Mouse (Mus musculus) layer of hippocampus, adult 18-20 months (tissue): ENCODE measurements around the gene Cdk5r1. TPM values are rescaled to one million over a fixed set of nuclear protein-coding genes. Genes with fewer than 3 reads are reported as not detected.

Source experiments
- DNase-seq, 2 experiments: peaks; one replicate each; pipeline ENCODE4 v3.0.0; 2022; ENCODE audit warnings: low spot score in 2 of 2
- total RNA-seq, 2 experiments: library from RNA; stranded (reverse); gene quantifications; 2 replicates each; pipeline ENCODE4 v1.2.3; 2021

Cdk5r1 gene
- total RNA-seq, 2 experiments from 2014 or later, result 228 to 244 TPM

DNA sequence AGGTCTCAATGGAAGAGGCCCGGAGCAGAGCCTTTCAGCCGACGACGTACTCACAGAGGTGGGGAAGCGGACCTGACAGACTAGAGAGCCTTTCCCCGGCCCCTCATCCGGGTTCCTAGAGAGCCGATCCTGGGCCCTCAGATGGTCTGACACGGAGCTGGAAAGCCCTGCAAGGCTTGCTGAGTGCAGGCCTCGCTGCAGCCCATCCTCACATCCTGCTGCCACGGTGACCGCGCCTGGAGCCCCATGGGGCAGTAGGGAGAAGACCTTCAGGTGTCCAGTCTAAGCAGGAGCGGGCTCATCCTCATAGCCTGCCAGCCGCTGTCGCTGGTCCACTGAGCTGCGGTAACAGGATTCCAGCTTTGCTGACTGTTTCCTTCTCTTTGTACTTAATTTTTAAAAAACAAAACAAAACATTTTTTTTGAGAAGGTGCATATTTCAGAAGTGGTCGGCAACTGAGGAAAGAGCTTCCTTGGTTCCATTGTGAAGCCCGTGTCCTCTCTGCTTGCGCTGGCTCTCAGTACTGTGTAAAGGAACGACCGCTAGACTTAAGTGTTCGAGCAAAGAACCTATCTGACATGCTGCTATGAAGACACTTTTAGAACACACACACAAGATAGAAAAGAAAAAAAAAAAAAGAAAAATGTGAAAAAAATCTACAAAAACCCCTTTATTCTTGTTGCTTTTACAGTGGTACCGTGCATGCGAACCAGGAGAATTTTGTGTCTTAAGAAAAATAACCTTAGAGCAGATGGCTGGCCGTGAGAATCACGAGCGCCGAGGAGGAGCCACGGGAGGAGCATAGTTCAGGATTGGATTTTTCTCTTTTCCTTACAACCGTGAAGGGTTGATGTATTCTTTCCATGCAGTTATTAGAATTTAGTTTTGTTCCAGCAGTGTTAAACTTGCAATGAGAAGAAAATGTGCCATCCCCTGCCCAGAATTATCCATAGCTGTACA lies 3.4 kb downstream of the Cdk5r1 start:
- peak in 1 of 2 experiments; percentile 40 for DNase-seq

DNA sequence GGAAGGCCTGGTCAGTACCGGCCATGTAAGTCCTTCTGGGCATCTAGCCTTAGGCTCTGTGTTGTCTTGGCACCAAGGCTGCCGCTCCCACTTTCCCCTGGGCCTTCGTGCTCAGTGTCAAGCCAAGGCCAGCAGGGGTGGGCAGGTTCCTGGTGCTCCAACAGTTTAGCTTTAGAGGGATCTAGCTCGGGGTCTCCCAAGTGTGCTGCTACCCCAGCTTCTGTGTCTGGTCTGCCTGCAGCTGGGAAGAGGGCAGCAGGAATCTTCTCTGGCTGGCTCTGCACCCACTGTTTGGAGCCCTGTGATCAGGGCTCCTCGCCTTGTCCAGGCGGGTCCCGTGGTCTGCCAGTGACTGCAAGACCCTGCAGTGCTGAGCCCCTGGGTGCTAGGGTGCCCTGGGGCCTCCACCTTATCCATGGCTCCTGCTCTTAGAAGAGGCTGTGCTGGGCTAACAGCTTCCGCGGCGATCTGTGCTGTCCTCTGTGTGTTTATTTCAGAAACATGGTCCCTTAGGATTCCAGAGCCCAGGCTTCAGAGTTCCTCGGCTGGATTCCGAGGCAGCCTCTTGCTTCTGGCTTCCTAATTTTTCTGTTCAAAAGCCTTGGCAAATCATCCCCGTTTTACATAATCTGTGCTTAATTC lies 4.7 kb downstream of the Cdk5r1 start:
- DNase-seq, result peak in 1 of 2 experiments; percentile 48

DNA sequence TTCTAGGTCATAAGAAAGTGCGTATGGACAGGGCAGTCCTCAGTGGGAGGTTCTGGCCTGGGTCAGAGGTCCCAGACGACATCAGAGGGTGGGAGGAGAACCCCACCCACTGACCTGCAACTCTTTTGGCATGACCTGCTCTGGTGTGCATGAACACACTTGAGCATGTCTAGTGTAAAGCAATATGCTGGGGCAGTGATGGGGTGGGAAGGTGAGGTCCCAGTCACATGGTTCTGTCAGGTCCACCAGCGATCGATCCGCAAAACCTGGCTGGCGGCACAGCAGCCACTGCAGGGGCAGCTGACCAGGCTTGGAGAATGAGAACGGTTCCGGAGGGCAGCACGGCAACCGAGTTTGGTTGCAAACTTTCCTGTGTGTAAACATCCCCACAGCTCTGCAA lies 5.5 kb downstream of the Cdk5r1 start:
- peak in 1 of 2 experiments; percentile 19 for DNase-seq

DNA sequence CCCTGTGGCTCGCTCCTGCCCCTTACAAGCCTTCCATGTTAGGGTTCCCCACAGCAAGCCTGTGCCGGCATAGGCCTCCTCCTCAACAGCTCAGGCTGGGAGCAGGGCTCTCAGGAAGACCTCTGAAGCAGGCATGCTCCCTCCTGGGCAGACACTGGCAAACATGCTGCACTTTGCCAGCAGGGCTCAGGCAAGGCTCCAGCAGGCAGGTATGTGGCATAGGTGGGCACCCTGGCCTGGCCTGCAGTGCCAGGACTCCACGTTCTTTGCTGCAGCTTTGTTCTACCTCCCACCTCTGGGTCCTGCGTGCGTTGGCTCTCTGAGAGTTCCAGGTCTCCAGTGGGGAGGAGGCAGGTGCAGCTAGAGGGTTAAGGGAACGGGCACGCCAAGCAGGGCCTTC lies 6.1 kb downstream of the Cdk5r1 start:
- peak in 1 of 2 experiments; percentile 45 for DNase-seq

DNA sequence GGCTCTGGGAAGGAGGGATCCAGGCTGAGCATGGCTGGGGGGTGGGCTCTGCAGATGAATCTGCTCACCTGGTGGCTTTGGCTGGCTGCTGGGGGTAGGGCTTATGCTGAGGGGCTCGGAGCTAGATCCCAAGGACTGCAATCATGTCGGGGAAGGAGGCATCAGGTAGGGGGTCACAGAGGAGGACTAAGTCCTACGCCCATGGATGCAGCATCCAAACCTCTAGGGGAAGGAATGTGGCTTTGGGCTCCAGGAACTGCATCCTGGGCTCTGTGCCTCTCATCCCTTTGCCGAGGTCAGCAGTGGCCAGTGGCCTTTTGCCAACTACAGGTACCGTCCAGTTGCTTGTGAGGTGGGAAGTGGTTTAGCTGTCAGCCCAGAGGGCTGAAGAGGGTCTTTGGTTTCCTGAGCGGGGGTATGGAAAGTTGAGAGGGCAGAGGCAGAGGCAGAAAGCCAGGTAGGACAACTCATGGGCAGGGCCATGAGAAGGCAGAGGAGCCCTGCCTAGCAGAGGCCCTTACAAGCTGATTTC lies 6.8 kb downstream of the Cdk5r1 start:
- DNase-seq, result no peak

DNA sequence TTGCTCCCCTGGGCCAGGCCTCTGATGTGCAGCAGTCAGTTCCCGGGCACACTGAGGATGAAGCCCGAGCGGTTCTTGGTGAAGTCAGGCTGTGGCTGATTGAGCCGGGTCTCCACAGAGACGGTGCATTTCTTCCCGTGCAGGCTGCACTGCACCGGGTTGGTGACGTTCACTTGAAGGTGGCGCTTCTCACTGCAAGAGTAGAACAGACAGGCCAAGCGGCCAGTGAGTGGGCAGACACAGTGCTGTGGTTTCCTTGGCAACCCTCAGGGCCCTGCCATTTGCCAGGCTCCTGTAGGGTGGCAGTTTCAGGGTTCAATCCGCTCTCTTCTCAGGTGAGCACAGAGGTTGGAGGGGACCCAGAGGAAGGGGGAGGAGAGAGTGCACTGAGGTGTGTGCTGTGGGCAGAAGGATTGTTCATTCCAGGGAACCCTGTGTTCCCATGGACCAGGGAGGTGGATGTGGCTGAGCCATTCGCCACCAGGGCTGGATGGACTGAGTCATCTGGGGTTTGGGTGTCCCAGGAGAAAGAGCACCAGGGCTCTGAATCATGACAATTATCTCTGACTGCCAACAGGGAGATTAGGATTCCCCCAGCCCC lies 7.5 kb downstream of the Cdk5r1 start:
- DNase-seq, result peak; percentile 79 to 86

DNA sequence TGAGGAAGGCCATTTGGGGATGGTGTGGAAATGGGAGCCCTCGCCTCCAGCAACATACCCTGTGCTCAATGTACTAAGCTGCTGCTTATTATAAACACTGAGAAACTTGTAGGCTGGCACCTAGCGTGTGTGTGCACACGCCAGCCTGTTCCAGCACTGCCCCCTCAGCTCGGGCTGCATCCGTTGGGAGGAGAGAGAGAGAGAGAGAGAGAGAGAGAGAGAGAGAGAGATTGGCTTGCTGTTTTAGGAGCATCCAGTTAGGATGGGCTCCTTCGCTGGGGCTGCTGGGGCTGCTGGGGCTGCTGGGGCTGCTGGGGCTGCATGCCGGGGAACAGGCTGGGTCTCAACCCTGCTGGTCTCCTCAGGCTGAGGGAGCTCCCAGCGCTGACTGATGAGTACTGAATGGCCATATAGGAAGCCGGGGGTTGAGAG lies 8.3 kb downstream of the Cdk5r1 start:
- peak; percentile 36 to 62 for DNase-seq

DNA sequence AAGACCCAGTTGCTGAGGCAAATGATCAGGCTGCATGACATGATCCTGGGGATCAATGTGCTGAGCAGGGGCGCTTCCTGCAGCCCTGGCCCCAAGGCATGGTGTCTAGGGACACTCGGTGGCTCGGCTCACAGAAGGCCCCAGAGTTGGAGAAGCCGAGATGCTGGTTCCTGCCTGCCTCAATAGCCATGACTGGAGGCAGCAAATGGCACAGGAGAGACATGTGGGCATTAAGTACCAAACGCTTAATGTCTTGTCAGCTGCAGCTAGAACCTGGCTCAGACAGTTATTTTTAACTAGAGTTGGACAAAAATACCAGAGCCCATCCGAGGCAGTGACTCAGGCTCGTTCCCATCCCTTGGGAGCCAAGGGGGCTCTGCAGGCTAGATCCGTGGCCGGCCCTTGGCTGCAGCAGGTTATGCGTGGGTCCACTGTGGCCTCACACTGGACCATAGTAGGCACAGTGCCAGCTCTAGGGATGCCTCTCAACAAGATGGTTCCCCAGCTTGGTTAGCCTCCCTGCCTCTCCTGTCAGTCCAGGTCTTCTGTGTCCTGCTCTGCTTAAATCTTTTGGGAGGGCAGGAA lies 8.9 kb downstream of the Cdk5r1 start:
- peak in 1 of 2 experiments; percentile 50 for DNase-seq

DNA sequence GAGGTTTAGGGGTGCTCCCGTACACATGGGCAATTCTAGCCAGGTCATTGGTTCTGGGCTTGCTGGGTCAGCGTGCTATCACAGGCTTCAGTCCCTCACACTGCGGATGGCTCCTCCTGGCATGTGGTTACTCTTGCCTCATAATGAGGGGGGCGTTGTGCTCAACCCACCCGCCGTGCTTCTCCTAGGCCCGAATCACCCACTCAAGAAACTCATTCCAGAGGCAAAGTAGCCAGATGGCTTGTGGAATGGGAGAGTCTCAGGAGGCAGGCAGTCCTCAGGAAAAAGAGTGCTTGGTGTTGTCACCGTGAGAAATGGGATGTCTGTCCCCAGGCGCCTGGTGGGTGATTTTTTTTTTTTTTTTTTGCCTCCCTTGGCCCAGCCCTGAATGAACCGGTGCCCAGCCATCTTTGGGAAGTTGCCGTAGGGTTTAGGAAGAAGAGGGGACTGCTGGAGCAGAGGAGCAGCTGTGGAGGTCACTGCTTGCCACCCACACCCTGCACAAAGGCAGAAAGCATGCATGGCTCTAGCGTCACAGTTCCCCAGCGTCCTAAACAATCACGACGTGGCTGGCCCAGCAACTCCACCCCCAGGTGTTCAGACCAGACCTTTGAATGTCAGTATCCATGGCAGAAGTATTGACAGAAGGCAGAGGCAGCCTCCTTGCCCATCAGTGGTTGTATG lies 11.2 kb downstream of the Cdk5r1 start:
- DNase-seq, result peak in 1 of 2 experiments; percentile 42

DNA sequence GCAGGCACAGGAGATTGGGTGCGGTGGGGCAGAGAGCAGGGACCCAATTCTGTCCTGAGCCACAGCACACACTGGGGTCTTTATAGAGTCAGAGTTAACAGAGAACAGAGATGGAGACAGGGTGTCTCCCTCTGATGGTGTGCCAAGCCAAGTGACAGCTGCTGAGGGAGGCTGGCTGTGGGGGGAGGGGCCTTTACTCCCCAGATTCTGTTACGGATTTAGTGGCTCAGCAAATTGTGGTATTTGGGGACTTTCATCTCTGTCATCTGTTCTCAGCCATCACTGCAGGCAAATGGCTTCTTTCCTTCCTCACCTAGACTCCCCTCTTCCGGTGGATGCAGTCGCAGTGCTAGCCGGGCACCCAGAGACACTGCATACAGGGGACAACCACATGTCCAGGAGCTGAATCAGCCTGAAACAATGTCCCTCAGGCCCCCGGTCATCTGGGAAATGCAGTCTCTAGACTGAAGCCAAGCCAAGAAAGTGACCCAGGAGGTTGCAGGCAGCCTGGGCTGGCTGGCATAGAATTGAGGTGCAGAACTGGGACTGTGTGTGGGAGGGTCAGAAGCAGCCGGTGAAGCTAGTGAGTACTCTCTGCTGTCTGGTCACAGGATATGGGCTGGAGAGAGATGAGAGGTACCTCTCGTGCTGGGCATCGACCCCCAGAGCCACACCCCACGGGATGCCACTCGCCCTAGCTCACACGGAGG lies 12.5 kb downstream of the Cdk5r1 start:
- DNase-seq, result peak; percentile 78 to 91

DNA sequence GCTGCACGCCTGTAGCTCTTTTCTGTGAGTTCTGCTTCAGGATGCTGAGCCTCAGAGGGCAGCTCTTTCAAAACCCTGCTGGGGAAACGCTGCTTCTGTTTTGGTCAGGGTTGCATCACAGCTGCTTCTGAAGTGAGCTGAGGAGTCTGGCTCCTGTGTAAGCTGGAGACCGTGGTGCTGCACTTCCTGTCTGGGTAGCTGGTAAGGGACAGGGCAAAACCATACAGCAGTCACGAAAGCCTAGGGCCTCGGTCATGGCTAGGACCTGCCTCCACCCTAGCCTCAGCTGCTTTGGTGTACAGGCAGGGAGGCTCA lies 13.0 kb downstream of the Cdk5r1 start:
- DNase-seq, result no peak

DNA sequence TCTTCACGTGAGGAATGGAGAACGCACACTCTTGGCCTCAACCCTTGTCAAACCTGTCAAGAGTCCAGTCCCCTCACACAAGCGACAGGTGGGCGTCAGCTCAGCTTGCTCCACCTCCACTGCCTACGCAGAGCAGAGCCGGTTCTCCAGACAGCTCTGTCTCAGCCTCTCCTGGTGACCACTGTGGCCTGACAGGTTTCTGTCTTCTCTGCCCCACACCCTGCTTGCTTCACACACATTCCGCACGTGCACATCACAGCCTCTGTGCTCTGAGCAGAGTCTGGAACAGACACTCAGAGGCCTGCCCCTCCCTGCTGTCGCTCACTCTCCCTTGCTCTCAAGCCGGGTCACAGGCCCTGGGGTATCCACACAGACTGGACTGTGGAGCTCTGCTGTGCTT lies 14.0 kb downstream of the Cdk5r1 start:
- no peak for DNase-seq

DNA sequence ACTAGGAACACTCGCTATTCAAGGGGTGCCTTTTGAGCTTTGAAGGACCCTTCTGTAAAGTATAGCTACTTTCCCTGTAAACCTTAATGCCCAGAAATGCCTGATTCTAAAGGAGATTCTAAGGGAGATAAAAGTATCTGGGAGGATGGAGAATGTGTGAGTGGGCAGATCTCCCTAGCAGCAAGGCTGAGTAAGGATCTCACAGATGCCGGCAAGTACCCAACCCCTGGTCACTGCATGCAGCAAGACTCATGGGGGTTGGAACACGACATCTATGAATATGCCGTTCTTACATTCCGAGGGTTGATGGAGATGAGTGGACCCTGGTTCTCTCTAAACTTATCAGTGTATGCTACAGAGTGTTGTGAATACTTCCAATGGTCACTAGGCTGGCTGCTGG lies 16.4 kb downstream of the Cdk5r1 start:
- DNase-seq, result no peak

DNA sequence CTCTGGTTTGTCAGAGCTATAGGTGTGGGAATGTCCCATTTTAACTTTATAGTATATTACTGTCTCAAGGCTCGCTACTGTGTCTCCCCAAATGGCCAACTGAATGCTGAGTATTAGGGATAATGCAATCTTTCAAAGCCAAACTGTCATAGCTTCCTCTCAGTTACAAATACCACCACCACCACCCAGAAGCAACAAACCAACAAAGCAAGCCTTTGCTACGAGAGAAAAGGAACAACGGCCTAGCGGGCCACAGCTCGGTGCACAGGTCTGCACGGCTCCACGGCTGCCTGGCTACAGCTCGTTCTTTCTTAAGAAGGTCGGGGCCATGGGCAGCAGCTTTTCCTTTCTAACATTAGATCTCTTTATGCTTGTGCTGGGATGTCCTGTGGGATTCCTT lies 18.0 kb downstream of the Cdk5r1 start:
- DNase-seq, result no peak

DNA sequence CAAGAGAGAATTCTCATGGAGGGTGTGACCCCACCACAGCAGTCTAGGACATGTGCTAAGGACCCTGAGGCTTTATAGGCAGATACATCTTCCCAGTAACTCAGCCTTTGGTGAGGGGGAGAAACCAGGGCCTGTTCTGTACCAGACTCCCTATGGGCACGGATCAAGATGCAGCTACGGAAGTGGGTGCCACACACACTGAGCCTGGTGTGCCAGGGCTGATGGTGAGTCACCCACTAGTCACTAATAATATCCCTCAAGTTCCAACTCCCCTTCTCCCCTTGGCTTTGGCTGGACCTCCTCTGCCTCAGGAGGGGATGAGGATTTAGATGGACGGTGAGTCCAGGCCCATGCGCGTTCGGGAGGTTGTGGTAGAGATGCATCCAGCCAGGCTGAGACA lies 19.1 kb downstream of the Cdk5r1 start:
- no peak for DNase-seq

DNA sequence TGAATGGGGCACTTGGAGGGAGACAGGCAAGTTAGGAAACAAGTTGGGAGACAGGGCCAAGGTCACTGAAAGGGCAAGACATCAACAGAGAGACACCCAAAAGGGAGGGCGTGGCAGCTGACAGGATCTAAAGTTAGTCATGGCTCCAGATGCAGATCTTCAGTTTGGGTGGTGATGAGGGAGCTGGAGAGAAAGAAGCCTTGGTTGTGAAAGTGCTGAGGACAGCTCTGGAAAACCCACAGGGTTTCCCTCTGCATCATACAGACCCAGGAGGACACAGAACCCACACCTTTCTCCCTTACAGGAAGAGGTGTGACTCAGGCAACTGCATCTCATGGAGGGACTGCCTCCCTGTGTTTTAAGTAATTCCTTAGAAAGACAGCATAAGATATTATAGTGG lies 19.8 kb downstream of the Cdk5r1 start:
- no peak for DNase-seq

DNA sequence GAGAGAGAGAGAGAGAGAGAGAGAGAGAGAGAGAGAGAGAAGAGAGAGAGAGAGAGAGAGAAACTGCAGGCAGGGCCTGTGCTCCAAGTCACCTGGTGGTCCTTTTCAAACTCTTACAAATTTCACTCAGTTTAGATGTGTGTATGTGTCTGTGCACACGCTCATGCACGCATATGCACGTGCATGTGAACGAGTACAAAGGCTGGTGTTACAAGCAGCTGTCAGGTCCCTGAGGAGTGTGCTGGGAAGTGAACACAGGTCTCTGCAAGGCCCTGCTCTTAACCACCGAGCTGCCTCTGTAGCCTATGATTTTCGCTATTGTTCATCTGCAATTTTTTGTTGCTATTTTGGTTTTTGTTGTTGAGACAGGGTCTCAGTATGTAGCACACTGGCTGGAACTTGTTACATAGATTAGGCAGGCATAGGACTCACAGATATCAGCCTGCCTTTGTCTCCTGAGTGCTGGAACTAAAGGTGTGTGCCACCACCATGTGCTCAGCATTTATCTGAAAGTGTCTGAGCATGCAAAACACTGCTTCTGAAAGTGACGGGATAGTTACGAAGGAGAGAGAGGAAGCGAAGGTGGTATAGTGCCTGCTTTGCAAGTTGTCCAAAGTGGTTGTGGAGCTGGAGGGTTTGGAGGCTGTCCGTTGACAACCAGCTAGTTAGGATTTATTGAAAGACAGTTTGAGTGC lies 20.5 kb downstream of the Cdk5r1 start:
- DNase-seq, result no peak

DNA sequence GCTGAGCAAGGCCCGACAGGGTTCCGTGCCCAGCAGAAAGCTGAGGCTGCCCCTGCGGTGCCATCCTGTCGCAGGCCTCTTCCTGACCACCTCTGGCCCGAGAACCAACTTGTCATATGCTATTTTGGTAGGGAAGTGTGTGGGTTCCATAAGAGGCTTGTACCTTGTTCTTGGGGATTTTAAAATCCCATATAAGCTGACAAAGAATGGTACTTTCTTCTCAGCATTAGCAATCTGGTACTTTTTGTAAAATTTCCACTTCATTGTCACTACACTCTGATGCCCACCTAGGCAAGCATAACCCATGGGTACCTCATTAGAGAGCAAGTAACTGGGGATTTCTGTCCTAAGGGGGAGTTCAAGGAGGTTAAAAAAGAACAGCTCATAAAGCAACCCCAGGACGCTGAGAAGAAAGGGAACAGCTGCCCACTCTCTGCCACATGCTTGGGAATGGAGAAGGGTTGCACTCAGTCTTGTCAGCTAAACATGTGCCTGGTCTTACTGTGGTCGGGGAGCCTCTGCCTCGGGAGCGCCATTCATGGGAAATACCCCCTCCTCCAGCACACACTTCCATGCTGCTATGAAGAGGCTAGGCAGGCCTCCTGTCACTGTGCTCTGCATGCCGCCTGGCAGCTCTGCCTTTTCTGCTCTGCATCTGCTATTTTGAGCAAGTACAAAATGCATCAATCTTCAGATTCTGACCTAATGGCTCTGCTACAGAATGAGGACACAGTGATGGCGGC lies 21.7 kb downstream of the Cdk5r1 start:
- DNase-seq, result peak in 1 of 2 experiments; percentile 55

DNA sequence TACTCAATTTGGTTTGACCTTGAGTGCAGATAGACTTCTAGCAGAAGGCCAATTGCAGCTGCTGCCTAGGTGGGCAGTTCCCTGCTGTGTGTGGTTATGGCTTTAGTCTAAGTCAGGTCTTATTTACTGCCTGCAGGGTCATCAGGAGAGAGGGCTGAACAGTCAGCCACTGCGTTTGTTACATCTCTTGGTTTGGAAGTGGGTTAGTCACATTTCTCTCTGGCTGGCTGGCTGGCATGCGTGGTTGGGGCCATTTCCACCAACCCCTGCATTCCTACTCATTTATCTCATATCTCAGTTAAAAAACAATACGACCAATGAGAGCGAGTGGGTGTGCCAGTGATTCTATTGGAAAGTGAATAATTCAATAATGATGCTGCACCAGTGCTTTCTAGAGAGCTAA lies 22.7 kb downstream of the Cdk5r1 start:
- DNase-seq, result peak in 1 of 2 experiments; percentile 51
